Mouse (Mus musculus): ENCODE measurements around the gene Cypt12. TPM values are rescaled to one million over a fixed set of nuclear protein-coding genes. Genes with fewer than 3 reads are reported as not detected.

Gene Cypt12
- total RNA-seq (2021), result not detected
- long read RNA-seq, experiment 1, result 0 reads
- long read RNA-seq, experiment 2, result 0 reads

DNA sequence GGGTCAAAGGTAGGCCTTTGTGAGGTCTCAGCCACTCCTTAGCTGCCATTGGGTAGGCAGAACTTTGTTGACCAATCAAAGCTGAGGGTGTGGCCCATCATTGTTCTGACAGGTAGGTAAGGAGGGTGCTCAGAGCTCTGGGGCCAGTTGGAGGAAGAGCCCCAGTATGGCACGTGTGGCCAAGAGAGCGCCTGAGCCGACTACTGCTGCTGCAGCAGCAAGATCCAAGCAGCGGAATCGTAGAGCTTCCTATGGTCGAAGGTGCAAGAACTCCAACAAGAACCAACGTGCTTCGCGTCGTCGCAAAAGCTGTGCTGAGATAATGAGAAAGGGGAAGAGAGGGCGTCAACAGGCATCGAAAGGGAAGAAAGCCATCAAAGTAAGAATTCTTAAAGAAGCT is at the start of gene Cypt12:
Gene Cypt12, plus strand, starts transcription at position 112 of the 400 bp plus-strand sequence.
- no peak for DNase-seq (ENCODE audit: low spot score in 2 of 2)

DNA sequence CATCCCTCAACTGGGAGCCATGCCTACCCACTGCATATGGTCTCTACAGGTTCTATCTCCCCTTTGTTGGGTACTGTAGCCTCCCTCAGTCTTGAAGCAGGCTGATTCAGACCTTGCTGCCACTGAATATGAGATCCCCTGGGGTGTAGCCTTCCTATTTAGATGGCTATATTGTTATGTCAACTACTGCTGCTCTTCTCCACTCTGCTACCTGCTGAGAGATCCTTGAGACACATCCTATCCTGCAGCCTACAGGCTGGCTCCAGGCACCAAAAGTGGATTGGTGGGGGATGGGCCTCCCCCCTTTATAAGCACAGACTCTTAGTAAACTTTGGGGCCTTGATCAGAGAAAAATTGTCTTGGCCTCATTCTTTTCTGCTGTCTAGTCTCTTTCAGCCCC is 34.4 kb upstream of the Cypt12 start:
- DNase-seq (ENCODE audit: low spot score in 2 of 2), result no peak

GRCm38 (mm10) chr3:17940206-17940605 is 8.0 kb upstream of the Cypt12 start:
- DNase-seq (ENCODE audit: low spot score in 2 of 2), result no peak
